Mouse (Mus musculus) hematopoietic stem cell, adult 5-6 weeks (primary cell): ENCODE measurements at regions not wholly inside any gene's neighbourhood (a gene's known extent, or its start where the extent isn't known, plus 50 kb on each side); places are given as distances from the start of the nearest gene placed in this dataset.
"Not testable (repeated sequence)": the region's sequence is repeated elsewhere in the genome, so short reads cannot be mapped to it uniquely, and the experiment has no call there.

Source experiments
- ATAC-seq, 2 experiments: fragments of 125-278 bp in 1 of 2; replicated peaks in 1 of 2; 2 replicates each; pipeline ENCODE4 v1.8.0; 2016 to 2017; ENCODE audit warnings: inconsistent platforms in 2 of 2, mild to moderate bottlenecking in 2 of 2, moderate number of reproducible peaks in 2 of 2, low read depth in 1 of 2, moderate TSS enrichment in 1 of 2; ENCODE audit not compliant: low FRiP score in 2 of 2, poor library complexity in 2 of 2, severe bottlenecking in 2 of 2, insufficient read depth in 1 of 2, low TSS enrichment in 1 of 2

DNA sequence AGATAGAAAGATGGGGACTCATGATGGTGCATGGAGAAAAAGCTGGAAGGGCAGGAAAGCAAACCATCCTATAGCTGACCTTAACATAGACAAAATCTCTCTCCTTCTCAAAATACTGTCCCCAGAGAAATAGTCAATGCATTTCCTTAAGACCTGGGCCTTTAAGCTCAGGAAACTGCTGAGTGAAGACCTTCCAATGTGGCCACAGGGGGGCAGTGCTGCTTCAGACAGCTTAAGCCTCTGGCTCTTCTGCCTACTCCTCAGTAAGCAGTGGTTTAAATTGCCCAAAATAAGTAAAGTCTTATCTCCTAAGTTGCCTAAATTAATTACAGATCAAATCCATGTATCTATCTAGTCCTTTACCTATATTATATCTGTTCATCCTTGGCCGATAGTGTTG is 616.2 kb downstream of the Dad1 start:
- peak; percentile 69 to 76; a peak in 3 of 4 replicates for ATAC-seq

- ATAC-seq = not testable (repeated sequence)
These were observed 618.7 kb downstream of the Dad1 start for GRCm38 (mm10) chr14:53635206-53635605.

DNA sequence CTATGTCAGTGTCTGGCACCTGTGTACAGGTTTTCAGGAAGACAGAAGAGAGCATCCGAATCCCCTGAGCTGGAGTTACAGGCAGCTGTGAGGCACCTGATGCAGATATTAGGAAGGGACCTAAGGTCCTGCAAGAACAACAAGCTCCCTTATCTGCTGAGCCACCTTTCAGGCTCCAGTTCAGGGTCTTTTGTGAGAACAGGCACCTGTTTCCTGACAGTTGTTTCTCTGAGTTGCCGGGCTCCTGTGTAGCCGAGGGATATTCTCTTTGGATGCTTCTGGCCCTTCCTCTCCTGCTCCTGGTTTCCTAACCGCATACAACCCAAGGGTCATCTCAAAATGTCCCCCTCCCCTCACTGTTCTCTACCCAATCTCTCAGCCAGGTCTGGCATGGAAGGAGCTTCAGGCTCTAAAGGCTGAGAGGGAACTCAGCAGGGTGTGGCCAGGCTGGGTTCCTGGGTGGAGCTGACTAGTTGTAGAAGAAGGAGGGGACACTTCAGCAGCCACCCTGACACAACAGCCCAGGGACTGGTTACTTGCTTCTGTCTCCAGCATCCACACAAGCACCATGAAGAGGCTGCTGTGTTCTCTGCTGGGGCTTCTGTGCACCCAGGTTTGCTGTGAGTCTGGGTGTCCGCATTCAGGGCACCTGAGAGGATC is 619.5 kb downstream of the Dad1 start:
- peak; percentile 21 to 37; a peak in 1 of 4 replicates for ATAC-seq

GRCm38 (mm10) chr14:53633743-53634142 is 620.2 kb downstream of the Dad1 start:
- ATAC-seq = not testable (repeated sequence)

GRCm38 (mm10) chr14:53621376-53621775 is 632.5 kb downstream of the Dad1 start:
- not testable (repeated sequence) for ATAC-seq

GRCm38 (mm10) chr14:53616061-53616460 is 637.8 kb downstream of the Dad1 start:
- ATAC-seq = not testable (repeated sequence)

DNA sequence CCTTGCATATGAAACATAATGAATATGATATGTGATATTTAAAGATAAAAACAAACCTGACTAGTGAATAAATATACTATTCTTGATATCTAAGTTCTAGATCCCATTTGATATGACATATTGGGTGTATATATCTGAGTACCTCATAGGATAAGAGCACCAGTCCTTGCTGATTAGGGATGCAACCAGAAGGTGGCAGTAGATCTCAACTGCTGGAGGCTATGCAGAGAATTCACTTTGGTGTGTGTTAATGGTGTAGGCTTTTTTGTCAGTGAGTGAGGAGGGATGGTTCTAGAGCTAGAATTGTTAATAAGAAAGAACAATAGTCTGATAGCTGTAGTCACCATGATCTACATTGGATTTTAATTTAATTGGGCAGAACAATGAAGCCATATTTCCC is 639.6 kb downstream of the Dad1 start:
- ATAC-seq = peak; percentile 32 to 64; a peak in 1 of 4 replicates

DNA sequence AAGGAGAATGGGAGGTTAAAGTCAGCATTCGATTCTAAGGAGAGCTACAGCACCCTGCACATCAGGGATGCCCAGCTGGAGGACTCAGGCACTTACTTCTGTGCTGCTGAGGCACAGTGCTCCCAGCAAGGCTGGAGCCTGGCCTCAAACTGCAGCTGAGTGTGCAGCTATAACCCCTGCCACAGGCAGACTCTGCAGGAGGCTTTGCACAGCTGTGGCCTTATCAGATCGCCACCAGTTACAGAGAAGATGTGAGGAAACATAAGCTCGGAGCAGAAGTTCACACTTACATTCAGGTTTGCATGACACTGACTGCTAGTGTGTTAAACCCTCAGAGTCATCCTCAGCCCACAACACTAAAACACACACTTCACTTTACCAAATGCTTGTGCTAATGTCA is 654.6 kb downstream of the Dad1 start:
- ATAC-seq = not testable (repeated sequence)

GRCm38 (mm10) chr14:53597287-53597686 is 656.6 kb downstream of the Dad1 start:
- ATAC-seq = peak; percentile 87 to 97

DNA sequence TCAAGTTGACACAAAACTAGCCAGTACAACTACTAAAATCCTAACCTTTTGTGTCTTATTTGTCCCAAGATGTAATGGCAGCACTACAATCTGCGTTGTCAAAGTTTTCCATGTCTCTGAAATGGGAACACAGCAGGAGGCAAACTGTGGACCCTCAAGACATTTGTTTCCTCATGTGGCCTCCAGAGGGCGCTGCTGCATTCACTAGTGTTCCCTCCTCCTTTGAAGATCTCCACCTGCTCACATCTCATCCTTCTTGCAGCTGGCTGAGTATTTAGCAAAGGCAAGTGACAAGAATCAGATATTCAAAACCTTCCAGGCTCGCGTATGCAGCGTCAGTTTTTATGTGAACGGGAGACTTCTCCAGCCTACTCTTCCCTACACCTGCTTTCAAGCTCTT is 663.3 kb downstream of the Dad1 start:
- not testable (repeated sequence) for ATAC-seq

- not testable (repeated sequence) for ATAC-seq
These were observed 671.4 kb downstream of the Dad1 start for GRCm38 (mm10) chr14:53582528-53582927.

DNA sequence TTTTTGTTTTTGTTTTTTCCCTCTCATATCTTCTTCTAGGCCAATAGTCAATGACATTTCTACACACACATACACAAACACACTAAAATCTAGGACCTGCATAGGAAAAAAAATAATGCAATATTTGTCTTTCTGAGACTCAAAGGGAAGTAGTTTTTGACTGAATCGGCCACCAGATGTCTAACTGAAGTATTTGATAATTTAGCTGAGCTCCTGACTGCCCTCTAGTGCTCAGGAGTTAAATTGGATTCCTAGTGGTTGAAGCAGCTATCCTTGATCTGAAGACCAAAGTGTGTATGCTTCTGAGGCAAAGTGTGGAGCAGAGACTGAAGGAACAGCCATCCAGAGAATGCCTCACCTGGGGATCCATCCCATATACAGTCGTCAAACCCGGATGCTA is 672.2 kb downstream of the Dad1 start:
- not testable (repeated sequence) for ATAC-seq

- not testable (repeated sequence) for ATAC-seq
These were observed 677.0 kb downstream of the Dad1 start for GRCm38 (mm10) chr14:53576927-53577326.

DNA sequence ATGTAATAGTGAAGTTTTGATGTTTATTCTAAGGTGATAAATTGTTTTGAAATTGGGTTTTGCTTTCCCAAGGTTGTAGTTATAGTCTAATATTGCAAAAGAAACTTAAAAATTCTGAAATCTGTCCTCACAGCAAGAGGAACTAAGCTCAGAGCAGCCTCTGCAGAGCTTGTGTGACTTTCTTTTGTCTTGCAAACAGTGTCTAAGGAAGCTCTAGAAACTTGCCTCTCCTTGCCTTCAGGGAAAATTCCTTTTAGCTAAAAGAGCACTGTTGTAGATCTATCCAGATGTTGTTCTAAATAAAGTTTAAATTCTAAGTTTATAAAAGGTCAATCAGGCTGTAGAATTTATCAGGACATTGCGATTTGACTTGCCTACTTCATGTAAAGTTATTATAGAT is 681.2 kb downstream of the Dad1 start:
- ATAC-seq = not testable (repeated sequence)

GRCm38 (mm10) chr14:53562606-53563005 is 691.3 kb downstream of the Dad1 start:
- no peak for ATAC-seq

DNA sequence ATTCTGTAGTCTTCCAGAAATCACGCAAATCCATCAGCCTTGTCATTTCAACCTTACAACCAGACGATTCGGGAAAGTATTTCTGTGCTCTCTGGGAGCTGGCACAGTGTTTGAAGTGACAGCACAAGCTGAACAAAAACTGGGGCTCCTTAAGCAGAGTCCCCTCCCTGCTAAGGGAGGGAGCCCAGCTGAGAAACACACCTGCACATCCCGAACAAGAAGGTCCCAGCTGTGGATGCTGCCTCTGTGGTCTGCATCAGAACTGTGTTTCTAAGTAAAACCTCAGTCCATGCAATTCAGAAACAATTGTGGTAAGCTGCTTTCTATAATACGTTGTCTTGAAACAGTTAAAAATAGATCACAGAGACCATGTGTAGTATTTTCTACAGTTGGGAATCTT is 693.8 kb downstream of the Dad1 start:
- not testable (repeated sequence) for ATAC-seq

DNA sequence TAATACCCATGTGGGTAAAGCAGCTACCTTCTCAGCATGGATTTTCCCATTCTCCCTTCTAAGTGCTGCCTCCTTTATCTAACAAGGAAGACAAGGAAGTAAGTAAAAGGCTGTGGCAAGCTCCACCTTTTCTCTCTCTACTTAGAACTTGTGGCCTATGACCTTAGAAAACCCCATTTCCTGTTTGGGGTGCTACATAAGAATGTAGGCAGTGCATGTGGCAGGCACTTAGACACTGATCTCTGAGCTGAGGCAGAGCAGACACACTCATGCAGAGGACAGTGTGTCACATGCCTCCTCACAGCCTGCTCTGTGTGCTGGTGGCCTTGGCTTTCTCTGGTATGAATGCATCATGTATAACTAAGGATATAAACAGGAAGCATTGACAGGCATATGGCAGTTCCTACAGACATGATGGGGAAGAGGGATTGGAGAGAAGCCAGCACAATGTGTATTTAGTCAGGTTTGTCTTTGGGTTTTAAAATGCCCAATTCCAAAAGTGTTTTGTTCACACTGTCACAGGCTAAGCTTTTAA is 694.5 kb downstream of the Dad1 start:
- peak; percentile 29 to 71; a peak in 3 of 4 replicates for ATAC-seq

DNA sequence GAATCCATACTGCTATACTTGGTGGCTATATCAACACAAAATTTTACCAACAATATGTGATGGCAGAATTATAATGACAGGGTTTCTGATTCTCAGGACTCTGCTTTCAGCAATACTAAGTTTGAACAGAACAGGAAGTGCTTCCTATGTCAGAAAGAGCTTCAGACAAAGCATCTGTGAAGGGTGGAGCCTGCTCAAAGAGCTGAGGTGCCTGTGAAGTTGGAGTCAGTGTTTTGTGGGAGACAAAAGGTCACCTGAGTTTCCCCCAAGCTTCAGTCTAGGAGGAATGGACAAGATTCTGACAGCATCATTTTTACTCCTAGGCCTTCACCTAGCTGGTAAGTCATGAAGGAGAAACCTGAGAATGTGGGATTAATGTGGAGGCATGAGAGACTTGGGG is 700.1 kb downstream of the Dad1 start:
- no peak for ATAC-seq

DNA sequence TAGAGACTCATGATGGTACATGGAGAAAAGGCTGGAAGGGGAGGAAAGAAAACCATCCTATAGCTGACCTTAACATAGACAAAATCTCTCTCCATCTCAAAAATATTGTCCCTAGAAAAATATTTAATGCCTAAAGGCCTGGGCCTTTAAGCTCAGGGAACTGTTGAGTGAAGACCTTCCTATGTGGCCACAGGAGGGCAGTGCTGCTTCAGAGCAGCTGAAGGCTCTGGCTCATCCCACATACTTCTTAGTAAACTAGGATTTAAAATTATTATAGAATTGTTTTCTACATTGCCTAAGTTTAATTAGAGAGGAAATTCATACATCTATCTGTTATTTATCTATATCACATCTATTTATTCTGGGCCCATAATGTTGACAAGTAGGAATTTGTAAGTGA is 706.5 kb downstream of the Dad1 start:
- ATAC-seq = 0 out of 4 replicates have a peak, but pooled peaks of 1 of the 2 experiments have one; percentile 49
